Mouse (Mus musculus) c-Kit-positive CD71-positive TER-119-positive erythroid progenitor cells, embryonic 14.5 days (primary cell): ENCODE measurements around the gene Spry2.

ENCODE experiments used
- DNase-seq: peaks from one replicate; pipeline ENCODE4 v3.0.0-alpha.2; 2013; ENCODE audit warnings: low spot score

The Spry2 gene

DNA sequence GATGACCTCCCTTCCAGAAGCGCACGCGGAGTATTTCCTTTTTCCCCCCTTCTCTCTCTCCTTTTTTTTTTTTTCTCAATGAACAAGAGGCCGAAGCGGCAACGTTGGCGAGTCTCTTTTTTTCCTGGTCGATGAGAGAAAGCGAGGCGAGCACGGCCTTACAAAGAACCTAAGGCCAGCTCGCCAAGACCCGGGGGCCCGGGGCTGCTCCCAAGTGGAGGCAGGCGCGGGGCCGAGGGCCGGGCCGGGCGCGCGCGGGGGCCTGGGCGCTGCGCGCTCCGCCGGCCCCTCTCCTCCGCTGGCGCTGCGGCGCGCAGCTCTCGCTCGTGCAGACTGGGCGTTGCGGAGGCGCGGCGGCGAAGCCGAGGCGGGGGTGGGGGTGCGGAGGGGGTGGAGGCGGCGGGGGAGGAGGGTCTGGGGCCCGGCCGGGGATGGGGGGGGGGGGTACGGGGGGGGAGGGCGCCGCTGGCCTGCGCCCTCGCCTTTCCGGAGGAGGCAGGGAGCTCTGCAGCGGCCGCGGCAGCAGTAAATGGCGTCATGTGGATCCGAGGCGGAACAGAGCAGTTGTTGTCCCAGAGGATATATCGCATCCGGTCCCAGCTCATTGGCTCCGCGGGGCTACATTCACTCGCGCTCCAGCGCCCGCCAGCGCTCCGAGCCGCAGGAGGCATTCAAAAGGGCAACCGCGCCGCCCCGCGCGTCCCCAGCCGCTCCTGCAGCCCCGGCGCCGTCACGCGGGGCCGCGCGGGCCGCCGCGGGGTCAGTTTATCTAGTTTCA, at the start of gene Spry2:
Gene Spry2 (minus strand): TSS at position 29 of the 778 bp plus-strand sequence.
- DNase-seq, result peak; percentile 37

- no peak for DNase-seq
These were observed 44.7 kb upstream of the Spry2 start for GRCm38 (mm10) chr14:105941353-105941752.

GRCm38 (mm10) chr14:105926726-105927125, 30.1 kb upstream of the Spry2 start:
- DNase-seq, result no peak

DNA sequence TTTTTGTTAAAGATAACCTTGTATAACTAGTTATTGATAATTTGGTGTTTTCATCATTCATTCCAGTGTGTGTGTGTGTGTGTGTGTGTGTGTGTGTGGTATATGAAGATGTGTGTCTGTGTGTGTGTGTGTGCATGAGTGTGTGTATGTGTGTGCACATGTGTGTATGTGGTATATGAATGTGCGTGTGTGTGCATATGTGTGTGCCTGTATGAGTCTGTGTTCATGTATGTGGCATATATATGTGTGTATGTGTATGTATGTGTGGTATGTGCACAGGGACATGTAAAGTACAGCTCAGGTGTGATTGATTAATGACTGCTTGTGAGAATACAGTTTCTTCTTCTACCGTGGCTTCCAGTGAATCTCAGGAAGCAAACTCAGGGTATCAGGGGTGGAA, 28.7 kb upstream of the Spry2 start:
- DNase-seq, result no peak

- no peak for DNase-seq
These were observed 28.1 kb upstream of the Spry2 start for GRCm38 (mm10) chr14:105924712-105925111.

- DNase-seq, result no peak
These were observed 26.3 kb upstream of the Spry2 start for GRCm38 (mm10) chr14:105922874-105923273.

DNA sequence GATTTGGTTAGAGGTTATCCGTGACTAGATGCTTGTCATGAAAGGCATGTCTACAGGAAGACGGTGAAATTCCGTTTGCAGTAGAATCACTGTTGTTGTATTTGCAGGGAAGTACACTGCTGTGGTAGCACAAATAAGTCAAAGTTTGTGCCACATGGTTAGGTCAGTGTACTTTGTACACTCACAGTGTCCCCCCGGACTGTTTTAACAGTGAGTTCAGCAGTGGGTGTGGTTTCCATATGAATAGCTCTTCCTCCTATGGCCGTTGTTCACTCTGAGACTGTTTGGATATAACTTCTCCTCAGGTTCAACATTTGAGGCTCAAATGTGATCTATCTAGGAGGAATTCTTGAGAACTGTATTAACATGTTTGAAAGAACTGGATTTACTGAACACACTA, 25.8 kb upstream of the Spry2 start:
- DNase-seq, result no peak

GRCm38 (mm10) chr14:105921217-105921695, 24.6 kb upstream of the Spry2 start:
- DNase-seq, result no peak

GRCm38 (mm10) chr14:105920395-105921216, 24.0 kb upstream of the Spry2 start:
- no peak for DNase-seq

- no peak for DNase-seq
These were observed 10.6 kb upstream of the Spry2 start for GRCm38 (mm10) chr14:105907216-105907615.

GRCm38 (mm10) chr14:105905935-105906334, 9.3 kb upstream of the Spry2 start:
- DNase-seq, result no peak

DNA sequence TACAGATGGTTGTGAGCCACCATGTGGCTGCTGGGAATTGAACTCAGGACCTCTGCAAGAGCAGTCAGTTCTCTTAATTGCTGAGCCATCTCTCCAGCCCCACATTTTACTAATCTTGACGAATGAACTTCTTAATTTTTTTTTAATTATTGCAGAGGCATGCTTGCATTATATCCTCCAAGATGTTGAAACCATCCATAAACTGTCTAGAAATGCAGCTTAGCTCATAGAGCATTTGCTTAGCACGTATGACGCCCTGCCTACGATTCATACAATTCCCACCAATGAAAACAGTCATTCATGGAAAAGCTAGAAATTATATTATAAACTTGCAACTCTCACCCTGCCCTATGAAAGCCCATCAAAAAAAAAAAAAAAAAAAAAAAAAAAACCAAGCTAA, 8.9 kb upstream of the Spry2 start:
- no peak for DNase-seq

DNA sequence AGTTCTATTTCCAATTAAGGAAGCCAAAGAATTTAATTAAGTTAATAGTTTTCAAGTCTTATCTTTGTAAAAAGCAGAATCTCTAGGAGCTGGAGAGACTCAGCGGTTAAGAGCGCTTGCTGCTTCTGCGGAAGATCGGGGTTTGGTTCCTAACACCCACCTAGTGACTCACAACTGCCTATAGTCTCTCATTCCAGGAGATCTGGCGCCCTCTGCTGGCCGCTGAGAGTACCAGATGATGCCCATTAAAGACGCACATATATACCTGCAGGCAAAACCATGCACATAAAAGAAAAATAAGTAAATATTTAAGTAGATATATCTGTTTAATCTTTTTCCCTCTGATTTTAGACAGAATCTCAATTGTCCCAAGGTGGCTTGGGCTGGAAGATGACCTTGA, 6.2 kb upstream of the Spry2 start:
- DNase-seq, result peak; percentile 46

DNA sequence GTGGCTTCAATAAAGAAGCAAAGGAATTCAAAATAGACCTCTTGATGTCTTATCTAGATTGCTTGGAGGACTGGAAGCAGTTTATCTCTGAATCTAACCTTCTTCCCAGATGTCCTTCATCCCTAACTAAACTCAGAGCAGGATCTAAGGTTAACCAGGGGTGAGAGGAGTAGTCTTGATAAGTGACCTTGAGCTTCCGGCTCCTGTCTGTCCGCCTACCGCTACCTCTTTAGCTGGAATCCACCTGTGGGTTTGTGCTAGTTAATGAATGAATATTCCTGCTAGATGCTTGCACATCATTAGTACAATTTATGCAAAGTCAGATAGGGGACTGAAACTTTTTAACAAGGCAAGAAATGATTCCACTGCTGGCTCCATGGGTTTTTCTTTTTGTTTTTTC, 4.2 kb upstream of the Spry2 start:
- no peak for DNase-seq

DNA sequence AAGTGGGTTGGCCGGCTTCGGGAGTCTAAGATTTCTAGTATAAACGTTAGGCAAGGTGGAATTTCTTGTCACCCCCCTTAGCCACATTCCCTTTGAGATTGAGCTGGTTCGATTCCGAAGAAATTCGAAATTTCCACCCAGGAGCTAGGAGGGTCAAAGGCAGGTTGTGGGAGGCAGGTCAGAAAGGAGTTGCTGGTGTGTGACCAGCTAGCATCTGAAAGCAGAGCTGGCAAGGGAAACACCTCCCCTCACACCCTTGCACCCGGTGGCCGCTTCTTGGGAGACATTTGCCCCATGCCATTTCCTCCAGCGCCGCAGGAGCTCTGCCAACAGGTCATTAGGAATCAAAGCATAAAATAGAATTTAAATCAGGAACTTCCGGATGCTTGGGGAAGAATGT, 2.5 kb upstream of the Spry2 start:
- no peak for DNase-seq

- DNase-seq, result peak; percentile 48
These were observed 1.9 kb upstream of the Spry2 start for GRCm38 (mm10) chr14:105898266-105899111.

GRCm38 (mm10) chr14:105897569-105898101, 1.0 kb upstream of the Spry2 start:
- peak; percentile 12 for DNase-seq

DNA sequence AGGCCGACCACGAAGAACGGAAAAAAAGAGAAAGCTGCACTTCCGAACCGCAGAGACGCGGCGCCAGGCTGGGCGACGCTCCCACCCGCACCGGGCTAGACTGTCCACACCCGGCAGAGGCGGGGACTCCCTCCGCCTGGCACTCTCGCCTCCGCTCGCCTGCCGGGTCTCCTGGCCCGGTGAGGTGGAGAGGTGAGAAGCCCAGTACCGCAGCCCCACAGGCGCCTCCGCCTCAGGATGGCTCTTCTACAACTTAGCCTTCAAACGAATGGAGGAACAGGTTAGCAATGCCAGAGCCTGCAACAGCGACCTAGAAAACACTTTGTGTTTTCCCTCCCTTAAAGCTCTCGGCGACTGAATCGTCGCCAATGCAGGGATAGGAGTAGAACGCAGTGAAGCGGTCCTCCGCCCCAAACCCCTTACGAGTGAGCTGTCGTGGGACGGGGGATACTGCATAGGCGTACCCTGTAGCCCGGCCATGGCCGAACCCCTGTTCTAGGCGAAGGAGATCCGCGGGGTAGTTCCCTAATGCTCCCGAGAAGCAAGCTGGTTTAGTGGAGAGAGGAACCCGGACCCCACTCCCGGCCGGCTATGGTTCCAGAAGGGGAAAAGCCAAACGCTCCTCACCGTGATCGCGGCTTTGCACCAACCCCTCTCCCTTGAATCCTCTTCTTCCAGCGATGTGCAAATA, 513 bp downstream of the Spry2 start:
- peak; percentile 21 for DNase-seq

DNA sequence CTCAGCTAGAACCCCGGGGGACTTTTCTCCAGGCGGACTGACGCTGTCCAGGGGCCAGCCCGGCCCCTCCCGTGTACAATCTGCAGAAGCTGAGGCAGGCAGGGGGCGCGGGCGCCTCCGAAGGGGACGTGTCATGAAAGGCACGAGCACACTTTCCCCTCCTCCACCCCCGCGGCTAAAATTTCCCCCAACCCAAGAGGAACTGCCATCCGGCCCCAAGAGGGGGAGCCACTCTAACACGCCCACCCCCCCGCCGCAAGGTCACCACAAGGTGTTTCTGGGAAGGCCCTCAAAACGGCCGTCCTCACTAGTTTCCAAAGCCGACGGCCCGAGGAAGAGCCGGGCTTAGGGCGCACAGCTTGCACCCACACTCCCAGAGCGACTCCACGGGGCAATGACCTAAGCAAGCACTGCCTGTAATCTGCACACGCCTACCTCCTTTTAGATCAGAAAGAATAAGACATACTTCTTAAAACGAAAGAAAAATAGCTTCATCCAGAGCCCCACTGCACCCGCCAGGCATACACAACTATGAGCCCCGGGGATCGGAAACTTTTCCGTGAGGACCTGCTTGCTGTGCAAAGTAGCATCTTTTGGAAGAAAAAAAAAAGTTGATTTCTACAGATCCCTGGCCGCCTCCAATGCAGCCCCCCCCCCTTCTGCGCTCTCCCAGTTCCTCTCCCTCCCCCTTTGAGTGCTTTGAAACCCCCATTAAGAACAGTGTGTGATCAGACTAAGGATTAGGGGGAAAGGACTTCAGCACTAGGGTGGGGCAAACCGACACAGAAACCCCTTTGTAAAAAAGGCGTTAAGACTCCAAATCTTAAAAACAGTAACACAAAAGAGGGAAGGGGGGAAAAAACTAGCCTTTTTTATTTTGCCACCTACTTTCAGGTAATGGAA, 1.4 kb downstream of the Spry2 start:
- peak; percentile 7 for DNase-seq

DNA sequence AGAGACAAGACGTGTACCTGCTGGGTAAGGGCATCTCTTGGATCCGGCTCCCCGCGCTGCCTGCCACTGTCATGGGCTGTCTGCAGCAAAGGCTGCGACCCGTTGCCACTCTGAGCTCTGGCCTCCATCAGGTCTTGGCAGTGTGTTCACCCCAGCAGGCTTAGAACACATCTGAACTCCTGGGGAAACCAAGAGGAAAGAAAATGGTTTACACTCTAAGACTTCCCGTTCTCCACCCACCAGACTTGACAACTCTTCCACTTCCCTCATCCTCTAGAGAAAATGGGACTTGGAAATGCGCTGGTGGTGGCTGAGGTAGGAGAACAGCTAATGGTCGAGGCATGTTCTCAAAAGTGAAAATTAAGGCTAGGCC, 3.0 kb downstream of the Spry2 start:
- no peak for DNase-seq
